Mouse (Mus musculus) liver (tissue): Measurements from ENCODE around the gene Phldb2.

Experiments
- DNase-seq: peaks from one replicate; pipeline ENCODE4 v3.0.0-alpha.2; 2020; ENCODE audit warnings: mixed read lengths

The Phldb2 gene

DNA sequence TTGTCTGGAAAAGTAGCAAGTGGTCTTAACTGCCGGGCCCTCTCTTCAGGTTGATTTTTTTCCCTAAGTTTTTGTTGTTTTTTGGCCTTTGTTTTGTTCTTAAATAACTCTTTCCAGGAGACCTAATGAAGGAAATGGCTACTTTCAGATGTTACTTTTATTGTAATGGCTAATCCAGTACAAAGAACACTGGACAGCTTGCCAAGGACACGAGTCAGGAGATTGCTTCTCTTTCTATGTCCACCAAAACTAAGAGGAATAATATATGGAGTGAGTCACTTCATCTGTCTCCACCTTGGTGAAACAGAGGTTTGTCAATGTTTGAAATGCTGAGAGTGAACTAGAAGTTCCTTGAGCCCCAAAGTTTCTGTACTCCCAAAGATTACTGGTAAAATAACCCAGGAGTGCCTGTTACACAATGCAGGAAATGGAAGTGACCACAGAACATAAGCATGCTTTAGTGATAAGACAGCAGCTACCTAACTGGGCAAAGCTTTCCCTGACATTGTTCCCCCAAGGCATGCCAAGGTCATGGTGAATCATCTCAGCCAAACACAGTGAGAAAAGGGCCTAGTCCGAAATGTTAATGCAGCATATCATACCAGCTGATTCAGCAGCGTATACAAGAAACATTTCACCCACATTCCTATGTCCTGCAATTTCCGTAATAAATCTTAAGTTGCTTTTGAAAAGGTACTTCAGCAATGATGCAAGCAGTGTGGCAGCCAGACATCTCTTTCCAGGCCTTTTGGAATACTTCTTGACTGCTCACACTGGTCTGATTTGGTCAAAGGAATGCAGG is 115.7 kb downstream of the Phldb2 start:
- DNase-seq, result no peak

DNA sequence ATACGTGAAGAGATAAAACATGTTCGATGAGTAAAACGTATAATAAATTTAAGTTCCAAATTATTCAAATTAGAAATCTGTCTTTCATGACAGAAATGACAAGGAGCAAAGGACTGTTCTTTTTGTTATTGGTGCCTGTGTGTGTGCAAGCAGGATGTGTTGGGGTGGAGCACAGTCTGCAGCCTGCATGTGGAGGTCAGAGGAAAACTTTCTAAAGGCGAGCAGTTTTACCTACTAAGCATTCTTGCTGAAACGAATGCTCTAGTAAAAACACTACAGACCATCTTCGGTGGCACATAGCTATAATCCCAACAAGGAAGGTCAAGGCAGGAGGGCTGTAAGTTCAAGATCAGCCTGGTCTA is 120.7 kb downstream of the Phldb2 start:
- DNase-seq, result no peak

DNA sequence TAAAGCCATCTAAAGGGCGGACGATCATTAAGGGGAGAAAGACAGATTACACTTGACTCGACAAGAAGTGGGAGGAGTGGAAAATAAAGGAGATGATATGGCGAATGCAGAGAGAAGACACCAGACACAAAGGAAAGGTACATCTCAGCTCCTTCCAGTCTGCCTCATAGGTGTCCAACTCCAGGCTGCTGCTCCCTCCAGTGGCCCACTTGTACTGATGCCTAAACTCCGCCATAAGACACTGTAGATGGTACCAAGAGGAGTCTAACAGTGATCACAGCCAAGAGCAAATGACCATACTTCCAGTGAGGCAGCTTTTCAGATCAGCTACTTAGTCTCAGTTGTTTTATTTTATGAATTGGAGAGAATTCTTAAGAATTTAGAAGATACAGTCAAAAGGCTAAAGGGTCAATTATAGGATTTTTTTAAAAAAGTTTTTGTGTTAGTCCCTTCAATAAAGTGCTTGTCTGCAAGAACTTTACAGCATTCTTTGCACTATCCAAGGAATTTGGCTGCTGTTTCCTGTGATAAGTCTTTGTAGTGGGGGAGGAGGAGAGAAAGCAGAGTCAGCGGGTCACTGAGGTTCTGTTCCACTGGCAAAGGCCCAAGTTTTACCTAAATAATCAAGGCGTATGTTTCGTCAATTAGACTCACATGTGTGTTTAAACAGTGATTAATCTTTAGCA is 121.2 kb downstream of the Phldb2 start:
- no peak for DNase-seq

DNA sequence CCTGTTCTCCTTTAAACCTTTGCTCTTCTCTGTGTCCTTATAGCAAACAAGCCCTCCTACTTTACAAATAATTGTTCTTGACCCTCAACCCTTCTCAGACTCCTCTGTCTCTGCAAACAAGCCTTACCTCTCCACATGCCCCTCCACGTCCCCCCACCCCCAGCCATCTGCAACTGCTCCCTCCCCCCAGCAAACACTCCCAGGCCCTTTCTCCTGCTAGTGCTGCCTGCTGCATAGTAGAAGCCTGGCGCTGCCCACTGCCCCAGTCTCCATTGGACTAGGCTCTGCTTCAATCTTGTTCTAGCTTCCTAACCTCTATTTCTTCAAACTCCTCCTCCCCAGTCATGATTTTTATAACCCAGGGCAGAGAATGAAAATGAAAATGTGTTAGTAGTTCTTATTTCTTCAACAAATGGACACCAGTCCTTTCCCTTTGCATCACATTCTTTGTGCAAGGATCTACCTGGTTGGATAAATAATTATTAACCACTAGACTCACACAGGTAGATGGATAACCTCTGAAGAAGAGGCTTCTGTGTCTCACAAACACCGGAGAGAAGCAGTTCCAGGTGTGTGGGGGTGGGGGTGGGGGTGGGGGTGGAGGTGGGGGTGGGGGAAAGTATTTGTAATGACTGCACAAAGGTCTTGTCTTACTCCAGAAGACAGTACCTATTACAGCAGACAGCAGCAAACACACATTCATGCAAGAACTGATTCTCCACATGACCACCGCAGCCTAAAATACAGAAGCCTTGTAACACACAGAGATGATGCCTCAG is 122.1 kb downstream of the Phldb2 start:
- no peak for DNase-seq

DNA sequence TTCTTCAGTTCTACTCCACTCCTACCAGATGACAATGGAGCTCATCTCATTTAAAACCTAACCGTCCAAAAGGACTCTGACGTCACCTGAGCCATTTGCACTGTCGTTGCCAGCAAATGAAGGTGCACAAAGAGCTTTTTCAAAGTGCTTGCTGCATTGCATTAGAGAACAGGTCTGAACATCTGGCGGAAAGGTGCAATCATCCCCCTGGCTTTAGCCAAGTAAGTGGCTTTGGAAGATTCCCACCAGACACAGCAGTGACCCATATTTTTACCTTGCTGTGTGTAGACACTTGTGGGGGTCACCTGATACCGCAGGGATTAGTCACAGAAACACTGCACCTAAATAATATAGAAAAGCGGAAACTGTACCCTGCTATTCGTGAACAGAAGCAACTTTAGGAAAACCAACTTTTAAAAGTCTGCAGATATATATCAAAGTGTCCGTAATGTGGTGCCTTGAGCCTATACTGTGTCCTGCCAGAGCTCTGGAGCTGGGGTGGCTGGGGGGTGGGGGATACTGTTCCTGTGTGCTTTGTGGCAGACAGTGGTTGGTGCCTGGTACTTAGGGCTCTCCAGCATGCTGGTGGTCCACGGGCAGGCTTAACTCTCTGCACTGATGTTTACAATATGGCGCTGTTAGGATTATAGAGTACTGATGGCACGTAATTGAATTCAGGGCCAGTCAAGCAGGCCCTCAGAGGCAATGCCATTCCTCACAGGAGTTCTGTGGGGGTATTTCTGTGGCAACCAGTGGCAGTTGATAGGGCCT is 123.1 kb downstream of the Phldb2 start:
- DNase-seq, result no peak

DNA sequence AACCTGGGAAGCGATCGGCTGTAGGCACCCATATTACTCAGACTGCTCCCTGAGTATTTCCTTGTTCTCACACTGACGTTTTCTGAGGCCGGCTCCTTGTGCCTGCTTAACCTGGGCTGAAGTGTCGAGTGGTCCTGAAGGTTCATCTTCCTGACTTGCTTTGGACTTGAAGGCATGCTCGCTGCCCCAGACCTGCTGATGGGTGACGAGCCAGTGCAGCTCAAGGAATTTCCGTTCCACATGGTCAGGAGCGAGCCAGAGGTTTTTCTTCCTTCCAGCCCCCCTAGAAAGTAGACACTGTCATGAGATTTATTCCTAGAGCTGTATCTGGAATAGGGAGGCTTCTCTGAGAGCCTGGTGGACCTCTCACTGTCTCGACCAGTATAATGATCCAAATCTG is 128.1 kb downstream of the Phldb2 start:
- DNase-seq, result no peak

DNA sequence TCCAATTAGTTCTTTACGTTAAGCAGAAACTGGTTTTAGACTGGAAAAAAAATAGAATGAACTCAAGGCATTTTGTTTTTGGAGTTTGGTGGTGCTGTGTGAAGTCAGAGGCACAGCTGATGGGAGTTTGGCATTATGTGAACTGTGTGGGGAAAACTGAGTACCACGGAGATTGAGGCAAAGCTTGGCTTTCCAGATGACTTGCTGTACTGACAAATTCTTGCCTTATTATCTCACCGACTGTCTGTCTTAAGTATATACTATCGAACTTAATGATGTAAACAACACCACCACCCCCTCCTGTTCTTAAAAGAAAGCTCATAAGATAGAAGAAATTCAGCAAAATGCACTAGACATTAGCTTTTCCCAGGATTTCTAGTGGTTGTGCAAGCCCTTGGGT is 129.4 kb downstream of the Phldb2 start:
- no peak for DNase-seq

DNA sequence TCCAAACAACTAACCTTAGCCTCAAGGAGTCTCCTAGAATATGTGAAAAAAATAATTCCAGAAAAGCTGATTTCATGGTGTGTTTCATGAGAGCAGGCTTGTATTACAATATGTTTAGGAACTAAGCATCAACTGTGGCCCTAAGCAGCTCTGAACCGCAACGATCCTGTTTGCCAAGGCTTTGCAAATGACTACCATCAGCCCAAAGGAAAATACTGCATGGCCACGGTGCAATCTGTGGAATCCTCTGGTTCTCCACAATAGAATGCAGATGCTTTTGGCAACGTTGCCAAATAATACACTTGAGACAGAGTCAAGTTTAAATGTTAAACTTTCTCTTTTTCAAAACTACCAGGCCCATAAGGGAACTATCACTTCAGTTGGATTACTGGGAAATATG is 133.5 kb downstream of the Phldb2 start:
- no peak for DNase-seq

DNA sequence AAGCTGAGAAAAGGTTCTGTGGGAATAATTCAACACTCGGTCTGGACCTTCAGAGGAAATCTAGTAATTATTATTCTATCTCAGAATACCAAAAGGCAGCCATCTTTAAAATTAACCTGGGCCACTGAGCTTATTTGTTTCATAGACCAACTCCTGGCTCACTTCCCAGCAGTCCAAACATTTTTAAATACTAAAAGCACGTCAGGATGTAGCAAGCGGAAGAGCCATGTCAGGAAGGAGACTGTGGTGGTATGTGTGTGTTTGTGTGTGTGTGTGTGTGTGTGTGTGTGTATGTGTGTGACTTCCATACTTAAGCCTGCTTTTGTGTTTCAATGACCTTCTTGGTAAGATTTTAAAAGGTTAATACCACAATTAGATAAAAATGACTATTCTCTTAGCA is 135.6 kb downstream of the Phldb2 start:
- DNase-seq, result no peak

DNA sequence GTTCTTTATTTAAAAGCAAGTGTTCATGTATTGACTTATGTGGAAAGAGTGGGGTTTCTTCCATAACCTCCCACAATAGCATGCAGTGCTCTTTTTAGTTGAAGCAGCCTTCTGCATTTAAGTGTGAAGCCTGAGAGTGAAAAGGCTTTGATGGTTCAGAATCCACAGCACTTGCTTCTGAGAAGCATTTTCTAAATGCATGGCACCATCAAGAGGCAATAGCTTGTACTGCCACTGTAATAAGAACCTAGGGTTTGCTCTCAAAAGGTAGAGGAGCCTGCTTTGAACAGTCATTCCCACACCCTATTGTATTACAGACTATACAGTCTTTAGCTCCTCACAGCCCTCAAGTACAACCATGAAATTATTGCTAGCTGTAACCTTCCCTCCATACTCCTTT is 136.7 kb downstream of the Phldb2 start:
- no peak for DNase-seq

DNA sequence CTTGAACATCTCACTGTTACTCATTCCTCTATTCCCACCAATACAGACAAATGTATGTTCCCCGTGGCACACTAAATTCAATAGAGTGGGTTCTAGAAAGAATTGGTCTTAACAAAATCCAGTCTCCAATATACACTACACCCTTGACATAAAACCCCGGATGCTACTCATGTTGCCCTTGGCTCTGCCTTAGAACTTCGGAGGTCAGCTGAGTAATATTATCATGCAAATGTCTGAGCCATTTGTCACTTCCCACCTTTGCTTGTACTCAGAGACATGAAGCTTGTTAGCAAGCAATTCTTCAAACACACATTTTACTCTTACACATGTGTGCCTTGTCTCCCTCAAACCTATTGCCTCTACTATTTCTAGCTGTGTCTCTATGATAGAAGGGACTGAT is 138.8 kb downstream of the Phldb2 start:
- DNase-seq, result no peak

DNA sequence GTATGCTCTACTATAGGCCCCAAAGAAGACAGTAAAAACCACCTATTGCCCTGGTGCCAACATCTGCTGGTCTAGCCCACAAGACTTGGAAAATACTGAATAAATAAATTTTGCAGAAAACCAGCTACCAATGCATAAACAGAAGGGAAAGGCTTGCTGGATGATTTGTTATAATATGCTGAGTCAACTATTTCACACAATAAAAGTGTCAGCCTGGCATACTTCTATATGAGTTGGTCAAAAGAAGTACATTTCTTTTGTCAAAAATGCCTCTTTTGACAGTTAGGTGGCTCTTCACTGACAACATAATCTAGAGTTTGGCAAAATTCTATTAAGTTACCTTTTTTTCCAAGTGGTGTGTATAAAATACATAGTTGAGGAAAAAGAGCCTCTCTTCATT is 141.6 kb downstream of the Phldb2 start:
- no peak for DNase-seq

DNA sequence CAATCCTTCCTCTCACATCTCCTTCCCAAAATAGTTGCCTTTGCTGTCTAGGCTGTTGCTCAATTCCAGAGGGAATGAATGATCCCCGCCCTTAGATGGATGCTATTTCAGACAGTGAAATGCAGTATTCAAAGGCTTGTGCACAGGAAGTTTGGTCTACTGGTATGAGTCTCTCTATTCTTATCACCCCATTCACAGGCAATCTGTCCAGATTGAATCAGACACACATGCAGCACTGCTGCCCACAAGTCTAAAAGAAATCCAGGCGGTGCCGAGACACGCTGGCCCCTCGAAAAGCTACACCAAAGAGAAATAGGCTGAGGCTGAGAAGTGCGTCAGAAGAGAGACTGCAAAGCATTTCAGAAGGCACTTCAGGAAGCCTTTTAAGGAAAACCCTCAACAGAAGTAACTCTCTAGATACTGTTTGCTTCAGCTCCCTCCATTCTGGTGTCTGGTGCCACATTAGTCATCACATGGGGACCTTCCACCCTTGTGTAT is 142.5 kb downstream of the Phldb2 start:
- DNase-seq, result no peak

DNA sequence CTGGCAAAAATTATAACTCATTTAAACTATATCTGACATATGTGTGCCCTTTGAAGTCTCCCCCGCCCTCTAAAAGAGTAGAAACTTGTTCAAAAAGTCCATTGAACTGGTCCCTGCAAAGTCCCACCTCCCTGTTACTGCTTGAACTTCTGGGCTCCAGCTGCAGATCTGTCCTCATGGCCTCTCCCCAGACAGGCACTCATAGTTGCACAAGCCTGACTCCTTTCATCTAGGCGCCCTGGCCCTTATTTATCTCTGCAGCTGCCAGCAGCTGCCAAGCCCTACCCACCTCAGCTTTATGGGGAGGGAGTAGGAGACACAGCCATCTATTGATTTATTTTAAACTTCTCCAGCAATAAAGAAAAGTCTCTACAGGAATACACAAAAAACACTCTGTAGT is 143.2 kb downstream of the Phldb2 start:
- peak; percentile 36 for DNase-seq

DNA sequence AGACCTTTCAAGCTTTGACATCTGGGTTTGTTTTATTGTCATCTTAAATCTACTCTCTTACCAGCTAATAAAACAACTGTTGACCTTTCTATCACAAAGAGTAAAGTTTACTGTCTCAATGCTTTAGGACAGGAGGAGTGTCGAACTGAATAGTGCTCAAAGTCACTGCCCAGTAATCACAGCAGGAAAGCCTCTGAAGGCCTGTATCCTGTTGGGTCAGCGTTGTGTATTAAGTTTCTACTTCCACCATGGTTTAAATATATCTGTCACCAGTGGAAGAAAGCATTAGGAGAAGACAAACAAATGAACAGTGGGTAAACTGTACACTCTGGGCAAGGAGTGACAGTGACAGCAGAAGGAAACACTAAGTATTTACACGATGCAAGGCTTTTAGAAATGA is 148.7 kb downstream of the Phldb2 start:
- no peak for DNase-seq

DNA sequence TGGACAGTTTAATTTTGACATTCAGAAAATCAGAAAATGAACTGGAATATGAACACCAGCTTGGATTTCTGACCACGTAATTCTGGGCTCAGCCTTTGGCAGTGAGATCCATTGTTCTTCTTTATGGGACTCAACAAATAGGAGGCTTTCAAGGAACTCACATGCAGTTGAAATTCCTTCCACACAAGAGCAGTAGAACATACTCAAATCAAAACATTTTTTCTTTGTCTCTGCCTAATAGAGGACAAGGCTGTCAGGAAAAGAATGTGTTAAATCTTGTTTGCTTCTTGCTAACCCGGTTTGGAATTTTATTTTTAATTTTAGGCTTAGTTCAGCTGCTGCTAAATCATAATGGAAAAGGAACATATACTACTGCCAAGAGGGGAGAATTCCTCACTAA is 153.0 kb downstream of the Phldb2 start:
- no peak for DNase-seq

DNA sequence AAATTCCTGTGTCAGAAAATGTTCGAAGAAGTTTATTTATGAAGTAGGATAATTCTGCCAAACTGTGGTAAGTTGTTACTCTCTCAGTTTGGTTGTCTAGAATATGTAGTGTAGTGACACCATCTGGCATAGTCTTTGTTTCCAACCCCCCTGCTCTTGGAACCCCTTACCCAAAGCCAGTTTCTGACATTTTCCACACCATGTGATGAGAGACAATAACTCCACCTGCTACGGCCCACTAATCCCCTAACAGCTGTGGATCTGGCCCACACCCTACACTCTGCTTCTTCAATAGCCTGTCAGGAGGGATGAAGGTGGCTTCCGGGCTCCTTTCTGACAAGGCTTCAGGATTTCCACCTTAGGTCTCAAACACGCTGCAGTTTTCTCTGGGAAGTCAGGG is 154.2 kb downstream of the Phldb2 start:
- no peak for DNase-seq

DNA sequence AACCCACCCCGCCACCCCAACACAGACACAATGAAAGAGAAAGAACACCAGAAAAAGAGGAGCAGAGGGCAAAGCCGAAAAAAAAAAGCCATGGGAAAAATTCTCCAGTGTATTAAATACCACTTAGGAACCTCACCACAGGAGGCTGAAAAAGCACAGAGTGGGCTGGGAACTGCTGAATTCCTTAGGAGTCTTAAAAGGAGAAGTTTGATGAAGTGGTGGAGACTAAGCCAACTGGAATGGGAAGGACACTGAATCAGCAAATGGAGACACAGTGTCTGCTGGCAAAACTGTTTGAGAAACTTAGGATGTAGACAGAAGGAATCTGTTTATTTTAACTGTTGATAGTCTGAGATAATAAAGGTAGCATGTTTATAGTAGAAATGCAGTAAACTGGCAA is 154.8 kb downstream of the Phldb2 start:
- DNase-seq, result no peak

DNA sequence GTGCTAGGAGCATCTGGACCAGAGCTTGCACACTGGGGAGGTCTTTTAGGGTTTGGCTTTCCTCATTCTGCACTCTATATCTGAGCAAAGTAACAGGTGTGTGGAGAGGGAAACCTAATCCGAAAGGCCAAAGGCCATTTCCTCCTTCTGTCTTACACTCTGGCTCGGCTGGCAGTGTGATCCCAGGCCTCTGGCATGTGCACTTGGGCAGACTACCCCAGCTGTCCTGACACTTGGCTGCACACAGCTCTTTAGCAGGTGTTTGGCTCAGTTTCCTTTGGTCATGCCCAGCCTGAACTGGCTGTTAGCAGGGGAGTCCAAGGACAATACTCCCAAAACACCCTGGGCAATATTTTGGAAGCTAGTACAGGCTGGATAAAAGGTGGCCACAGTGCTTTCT is 156.6 kb downstream of the Phldb2 start:
- no peak for DNase-seq

DNA sequence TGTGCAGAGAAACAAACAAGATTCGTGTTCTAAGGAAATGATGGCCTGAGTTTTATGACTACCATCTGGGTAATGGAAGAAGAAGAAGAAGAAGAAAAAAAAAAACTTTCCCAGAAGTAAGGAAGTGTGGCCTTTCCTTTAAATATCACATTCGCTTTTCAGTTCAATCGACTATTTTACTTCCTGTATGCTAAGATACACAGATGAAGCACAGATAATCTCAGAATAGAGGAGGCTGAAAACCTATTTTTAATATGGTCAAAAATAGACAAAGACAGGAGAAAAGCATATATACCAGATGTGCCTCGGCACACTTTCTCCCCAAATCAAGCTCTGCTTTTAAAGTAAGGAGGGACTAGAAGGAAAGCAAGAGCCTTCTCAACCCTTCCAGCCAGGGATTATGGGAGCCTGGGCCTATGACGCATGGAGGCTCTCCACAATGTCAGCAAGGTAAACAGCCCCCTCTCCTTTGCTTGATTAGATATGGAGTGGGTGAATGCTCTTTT is 158.2 kb downstream of the Phldb2 start:
- no peak for DNase-seq

DNA sequence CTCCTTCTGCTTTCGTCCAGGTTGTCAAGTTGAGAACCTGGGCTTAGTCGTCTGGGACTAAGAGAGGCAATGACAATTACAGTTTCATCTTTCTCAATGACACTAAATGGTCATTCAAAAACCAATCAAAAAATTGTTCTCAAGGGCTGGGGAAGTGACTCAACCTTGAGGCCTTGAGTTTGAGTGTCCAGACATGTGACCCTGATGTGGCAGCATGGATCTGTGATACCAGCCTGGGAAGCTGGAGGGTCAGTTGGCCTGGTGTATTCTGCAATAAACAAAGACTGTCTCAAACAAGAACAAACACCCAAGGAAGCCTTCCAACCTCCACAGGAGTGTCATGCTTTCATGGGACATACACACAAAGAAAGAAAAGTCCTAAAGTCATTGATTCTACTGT is 160.6 kb downstream of the Phldb2 start:
- DNase-seq, result no peak

DNA sequence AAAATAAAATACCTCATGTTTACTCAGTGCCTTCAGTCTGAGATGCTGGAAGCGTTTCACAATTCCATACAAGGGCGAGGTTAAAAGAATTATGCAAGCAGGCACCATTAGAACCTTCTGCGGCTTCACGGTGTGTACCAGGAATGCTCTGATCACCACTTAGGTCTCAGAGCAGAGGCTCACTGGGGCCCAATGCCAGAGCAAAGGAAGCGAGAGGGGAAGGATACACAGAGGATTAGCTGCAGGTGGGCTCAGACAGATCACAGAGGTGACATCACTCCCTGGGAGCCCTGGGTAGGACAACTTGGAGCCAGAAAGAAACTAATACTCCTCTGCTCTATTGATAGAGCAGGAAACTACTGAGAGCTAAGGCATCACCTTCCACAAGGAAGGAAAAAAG is 162.1 kb downstream of the Phldb2 start:
- no peak for DNase-seq

DNA sequence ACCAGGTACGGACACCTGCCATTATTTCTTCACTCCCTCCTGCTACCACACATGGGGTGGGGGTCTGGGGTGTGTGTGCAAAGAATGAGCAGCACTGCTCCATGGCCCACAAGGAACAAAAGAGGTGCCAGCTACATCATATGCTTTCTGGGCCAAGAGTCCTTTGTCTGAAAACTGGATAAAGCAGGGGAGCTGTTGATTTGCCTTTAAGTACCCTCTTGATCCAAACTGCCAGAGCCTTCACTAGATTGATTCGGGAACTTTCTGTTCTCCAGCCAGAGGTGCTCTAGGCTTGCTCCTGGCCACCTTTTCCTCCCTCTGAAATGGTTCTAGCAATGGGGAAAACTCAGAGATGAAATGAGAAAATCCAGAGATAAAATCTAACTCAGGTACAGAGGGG is 164.1 kb downstream of the Phldb2 start:
- DNase-seq, result no peak
